Mouse (Mus musculus): ENCODE measurements around the gene Zfp65. TPM values are rescaled to one million over a fixed set of nuclear protein-coding genes. Genes with fewer than 3 reads are reported as not detected.

The Zfp65 gene
- 22.6 TPM for polyA plus RNA-seq (2015; fragmentation: Illumina TruSeq; extraction: RNeasy Lipid Tissue Mini Kit (QIAGEN cat#74804); ENCODE audit: insufficient read depth, low replicate concordance)

DNA sequence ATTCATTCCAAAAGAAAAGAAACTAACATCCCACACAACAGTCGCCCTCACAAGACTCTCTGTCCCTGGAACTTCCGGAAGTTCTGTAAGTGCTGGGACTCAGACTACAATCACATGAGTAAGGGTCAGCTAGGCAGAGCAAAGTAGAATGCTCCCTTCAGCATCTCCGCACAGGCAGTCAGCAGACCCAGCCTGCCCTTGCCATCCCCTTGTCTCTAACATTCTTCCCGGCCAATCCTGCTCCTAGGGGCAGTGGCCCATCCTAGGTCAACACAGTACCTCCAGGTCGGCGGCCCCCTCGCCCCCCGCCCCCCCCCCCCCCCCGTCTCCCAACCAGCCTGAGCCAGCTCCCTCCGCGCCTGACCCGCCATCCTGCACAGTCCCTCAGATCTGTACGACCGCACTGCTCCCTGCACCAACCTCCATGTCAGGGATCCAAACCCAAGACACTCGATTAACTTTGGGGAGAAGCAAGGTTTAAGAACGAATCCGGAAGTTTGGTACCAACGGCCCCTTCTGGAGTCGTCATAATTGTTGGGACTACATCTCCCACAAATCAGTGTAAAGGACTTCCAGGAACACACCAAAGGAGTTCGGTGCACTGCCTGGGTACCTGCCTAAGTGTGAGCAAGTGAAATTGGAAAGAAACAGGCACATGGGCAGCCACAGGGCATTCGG is at the start of gene Zfp65:
Zfp65 (minus strand) TSS at position 533 of the 678 bp plus-strand sequence.

DNA sequence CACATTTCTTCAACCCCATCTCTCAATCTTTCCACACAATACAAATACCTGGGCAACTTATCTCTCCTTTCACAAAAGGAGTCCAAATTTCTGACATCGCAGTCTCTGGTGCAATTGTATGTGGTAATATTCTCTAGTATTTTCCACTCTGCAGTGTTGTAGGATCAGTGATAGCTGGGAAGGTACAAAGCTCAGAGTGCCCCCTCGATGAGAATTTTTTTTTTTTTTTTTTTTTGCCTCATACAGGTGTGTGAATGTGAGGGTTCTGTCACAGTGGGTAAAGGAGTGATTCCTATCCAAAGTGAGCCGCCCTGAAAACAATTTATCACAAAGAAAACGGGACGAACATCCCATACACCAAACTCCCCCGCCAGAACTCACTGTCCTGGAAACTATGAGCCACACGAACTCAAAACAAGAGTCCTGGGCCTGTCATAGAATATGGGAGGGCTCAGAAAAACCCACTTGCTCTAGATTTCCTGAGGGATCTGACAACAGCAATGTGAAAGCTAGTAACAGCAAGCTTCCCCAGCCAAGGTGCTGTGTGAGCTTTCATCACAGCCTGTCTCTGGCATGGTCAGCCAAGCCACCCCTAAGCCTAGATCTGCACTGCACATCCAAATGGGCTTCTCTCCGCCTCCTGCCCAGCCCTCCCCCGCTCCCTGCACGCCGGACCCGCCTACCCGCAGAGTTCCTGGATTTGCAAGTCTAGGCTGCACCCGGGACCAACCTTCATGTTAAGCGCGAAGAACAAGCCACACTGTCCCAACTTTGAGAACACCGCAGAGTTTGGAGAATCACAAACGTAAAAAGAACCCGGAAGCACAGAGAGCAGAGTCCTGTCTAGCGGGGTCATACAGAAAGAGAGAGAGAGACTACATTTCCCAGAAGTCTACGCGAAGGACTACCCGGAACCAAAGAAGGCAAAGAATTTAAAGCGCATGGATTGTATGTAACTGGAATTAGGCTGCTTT is 25.6 kb upstream of the Zfp65 start, which contains the start of gene Zfp85:
Zfp85 (minus strand) TSS at position 896 of the 974 bp plus-strand sequence.

DNA sequence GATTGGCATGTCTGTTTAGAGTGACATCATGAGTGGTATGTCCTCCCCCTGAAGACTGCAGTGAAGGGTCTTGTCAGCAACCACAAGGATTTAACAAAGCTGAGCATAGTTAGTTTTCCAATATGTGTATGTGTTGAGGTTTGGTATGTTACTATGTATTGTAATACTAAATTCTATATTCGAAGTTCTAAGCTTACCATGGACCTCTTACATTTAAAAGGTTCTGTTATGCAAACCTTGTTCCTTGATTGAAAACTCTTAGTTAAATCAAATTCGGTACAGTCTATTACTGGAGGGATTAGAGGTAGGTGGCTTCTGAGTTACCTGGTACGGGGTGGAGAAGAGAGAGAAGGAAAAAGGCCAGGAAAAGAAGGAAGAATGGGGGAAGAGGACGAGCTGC is 42.0 kb downstream of the Zfp65 start, which contains the start of gene Zfp738:
Zfp738 (minus strand) TSS at position 101 of the 400 bp plus-strand sequence.

Other genes with a start within 250 kb of the Zfp65 start
- gene Zfp874b, start 244.9 kb downstream of the Zfp65 start, polyA plus RNA-seq (2015; fragmentation: Illumina TruSeq; extraction: RNeasy Lipid Tissue Mini Kit (QIAGEN cat#74804); ENCODE audit: insufficient read depth, low replicate concordance) = 32.3 TPM
- gene Zfp58, start 228.6 kb downstream of the Zfp65 start, polyA plus RNA-seq (2015; fragmentation: Illumina TruSeq; extraction: RNeasy Lipid Tissue Mini Kit (QIAGEN cat#74804); ENCODE audit: insufficient read depth, low replicate concordance) = 21.0 TPM
- 0.33 TPM for gene Gm26965, start 203.0 kb downstream of the Zfp65 start, polyA plus RNA-seq (2015; fragmentation: Illumina TruSeq; extraction: RNeasy Lipid Tissue Mini Kit (QIAGEN cat#74804); ENCODE audit: insufficient read depth, low replicate concordance)
- 32.9 TPM for gene Zfp87, start 203.0 kb downstream of the Zfp65 start, polyA plus RNA-seq (2015; fragmentation: Illumina TruSeq; extraction: RNeasy Lipid Tissue Mini Kit (QIAGEN cat#74804); ENCODE audit: insufficient read depth, low replicate concordance)
- 17.4 TPM for gene Zfp748, start 175.3 kb downstream of the Zfp65 start, polyA plus RNA-seq (2015; fragmentation: Illumina TruSeq; extraction: RNeasy Lipid Tissue Mini Kit (QIAGEN cat#74804); ENCODE audit: insufficient read depth, low replicate concordance)
- gene Zfp729b, start 119.5 kb downstream of the Zfp65 start, polyA plus RNA-seq (2015; fragmentation: Illumina TruSeq; extraction: RNeasy Lipid Tissue Mini Kit (QIAGEN cat#74804); ENCODE audit: insufficient read depth, low replicate concordance) = 21.6 TPM
- not detected for gene Gm49345, start 91.4 kb downstream of the Zfp65 start, polyA plus RNA-seq (2015; fragmentation: Illumina TruSeq; extraction: RNeasy Lipid Tissue Mini Kit (QIAGEN cat#74804); ENCODE audit: insufficient read depth, low replicate concordance)
- 19.4 TPM for gene Zfp729a, start 91.4 kb downstream of the Zfp65 start, polyA plus RNA-seq (2015; fragmentation: Illumina TruSeq; extraction: RNeasy Lipid Tissue Mini Kit (QIAGEN cat#74804); ENCODE audit: insufficient read depth, low replicate concordance)
- 21.3 TPM for gene Zfp738, start 42.1 kb downstream of the Zfp65 start, polyA plus RNA-seq (2015; fragmentation: Illumina TruSeq; extraction: RNeasy Lipid Tissue Mini Kit (QIAGEN cat#74804); ENCODE audit: insufficient read depth, low replicate concordance)
- 14.7 TPM for gene Zfp85, start 26.1 kb upstream of the Zfp65 start, polyA plus RNA-seq (2015; fragmentation: Illumina TruSeq; extraction: RNeasy Lipid Tissue Mini Kit (QIAGEN cat#74804); ENCODE audit: insufficient read depth, low replicate concordance)
- 5.3 TPM for gene Zfp493, start 50.5 kb upstream of the Zfp65 start, polyA plus RNA-seq (2015; fragmentation: Illumina TruSeq; extraction: RNeasy Lipid Tissue Mini Kit (QIAGEN cat#74804); ENCODE audit: insufficient read depth, low replicate concordance)
- 13.7 TPM for gene Zfp273, start 84.6 kb upstream of the Zfp65 start, polyA plus RNA-seq (2015; fragmentation: Illumina TruSeq; extraction: RNeasy Lipid Tissue Mini Kit (QIAGEN cat#74804); ENCODE audit: insufficient read depth, low replicate concordance)
- gene Gm10037, start 101.9 kb upstream of the Zfp65 start, polyA plus RNA-seq (2015; fragmentation: Illumina TruSeq; extraction: RNeasy Lipid Tissue Mini Kit (QIAGEN cat#74804); ENCODE audit: insufficient read depth, low replicate concordance) = 5.2 TPM
- not detected for gene BC048507, start 134.2 kb upstream of the Zfp65 start, polyA plus RNA-seq (2015; fragmentation: Illumina TruSeq; extraction: RNeasy Lipid Tissue Mini Kit (QIAGEN cat#74804); ENCODE audit: insufficient read depth, low replicate concordance)